Mouse (Mus musculus): Measurements from ENCODE around the gene Necab3.
A peak's percentile ranks its signal among the peaks of the same experiment; 100 is the strongest.

The Necab3 gene

DNA sequence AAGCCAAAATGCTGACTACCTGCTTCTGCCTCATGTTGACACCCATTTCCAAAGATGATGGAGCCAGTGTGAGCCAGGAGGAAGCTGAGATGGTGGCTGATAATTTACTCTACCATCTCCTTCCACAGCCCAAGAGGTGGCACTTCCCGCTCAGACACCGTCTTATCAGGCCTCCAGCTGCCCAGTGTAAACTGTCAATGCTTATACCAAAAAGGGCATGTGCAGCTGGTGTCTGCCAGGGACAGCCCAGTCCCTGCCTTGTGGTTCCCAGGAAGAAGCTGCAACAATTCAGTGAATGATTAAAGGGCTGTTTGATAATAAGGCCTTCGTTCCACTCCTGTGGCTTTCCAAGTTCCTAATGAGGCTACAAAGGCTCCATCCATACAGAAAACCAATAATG lies 20.0 kb downstream of the Necab3 start:
- no peak for DNase-seq

DNA sequence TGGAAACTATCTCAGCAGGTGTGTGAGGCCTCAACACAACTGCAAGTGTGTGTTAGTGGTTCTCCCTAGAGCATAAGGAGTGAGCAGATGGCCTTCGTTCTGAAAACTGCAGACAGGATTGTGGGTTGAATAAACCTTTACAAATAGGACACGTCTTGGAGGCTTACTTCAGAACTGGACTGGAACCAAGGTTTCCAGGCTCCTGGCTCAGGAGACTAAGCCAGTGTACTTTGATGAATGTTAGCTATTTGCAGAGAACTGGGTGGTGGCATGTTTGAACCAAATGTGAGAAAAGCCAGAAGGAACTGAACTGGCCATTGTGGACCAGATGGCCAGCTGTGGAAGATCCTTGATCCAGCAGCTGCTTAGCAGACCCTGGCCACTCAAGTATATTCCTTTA lies 20.4 kb downstream of the Necab3 start:
- DNase-seq, result no peak

DNA sequence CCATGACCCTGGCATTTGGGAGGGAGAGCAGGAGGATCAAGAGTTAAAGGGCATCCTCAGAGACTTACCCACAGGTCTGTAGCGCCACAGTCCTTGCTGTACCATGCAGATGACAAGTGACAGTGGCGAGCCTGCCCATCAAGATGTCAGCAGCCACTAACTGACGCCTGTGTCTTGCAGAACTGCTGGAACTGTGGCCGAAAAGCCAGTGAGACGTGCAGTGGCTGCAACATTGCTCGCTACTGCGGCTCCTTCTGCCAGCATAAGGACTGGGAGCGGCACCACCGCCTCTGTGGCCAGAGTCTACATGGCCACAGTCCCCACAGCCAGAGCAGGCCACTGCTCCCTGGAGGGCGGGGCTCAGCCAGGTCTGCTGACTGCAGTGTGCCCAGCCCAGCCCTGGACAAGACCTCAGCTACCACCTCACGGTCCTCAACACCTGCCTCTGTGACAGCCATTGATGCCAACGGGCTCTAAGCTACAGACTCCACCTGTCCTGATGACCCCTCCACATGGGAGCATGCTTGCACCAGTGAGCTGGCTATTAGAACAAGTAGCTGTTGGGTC lies 23.9 kb downstream of the Necab3 start:
- no peak for DNase-seq

DNA sequence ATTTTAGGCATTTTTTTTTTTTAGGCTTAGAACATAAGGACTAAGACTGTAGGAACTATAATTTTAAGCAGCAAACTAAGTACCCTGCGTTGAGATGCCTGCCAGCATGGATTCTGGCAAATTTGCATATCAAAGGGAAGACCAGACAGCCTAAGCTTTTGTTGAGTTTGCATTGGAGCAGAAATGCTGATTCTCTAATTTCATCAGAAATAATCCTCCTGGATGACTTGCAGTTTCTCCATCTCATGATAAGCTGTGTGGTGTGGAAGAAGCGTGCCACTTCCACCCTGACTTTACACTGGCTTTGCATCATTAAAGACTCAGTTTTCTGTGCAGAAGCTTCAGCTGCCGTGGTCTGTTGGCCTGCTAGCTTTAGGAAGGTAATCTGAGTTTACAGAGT lies 25.8 kb downstream of the Necab3 start:
- no peak for DNase-seq

DNA sequence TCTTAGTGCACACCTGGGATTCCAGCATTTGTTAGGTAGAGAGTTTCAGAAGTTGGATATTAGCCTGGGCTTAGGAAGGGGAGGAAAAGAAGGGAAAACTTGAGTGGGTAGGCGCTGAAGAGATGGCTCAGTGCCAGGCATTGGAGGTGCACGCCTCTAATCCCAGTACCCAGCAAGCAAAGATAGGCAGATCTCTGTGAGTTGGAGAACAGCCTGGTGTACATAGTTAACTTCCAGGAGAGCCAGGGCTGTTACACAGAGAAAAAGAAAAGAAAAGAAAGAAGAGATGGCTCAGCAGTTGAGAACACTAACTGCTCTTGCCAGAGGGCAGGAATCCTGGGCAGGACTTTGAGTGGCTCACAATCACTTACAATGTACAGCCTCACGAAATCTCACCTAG lies 32.2 kb downstream of the Necab3 start:
- DNase-seq, result no peak

DNA sequence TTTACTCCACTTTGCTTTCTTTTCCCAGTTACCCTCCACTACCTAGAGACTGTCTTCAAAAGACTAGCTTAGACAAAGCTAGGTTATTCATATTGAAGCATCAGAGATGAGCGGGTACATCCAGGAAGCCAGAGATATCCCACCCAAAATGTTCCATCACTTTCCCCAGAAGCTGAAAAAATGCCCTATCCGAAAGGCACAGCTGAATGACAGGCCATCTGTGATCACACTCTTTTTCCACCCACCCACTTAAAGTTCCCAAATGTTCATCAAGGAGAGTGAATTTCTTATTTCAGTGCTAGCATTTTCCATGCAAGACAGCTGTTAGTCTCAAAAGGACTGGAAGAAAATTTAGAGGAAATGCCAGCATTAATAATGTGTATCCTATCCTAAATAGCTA lies 33.4 kb downstream of the Necab3 start:
- no peak for DNase-seq

DNA sequence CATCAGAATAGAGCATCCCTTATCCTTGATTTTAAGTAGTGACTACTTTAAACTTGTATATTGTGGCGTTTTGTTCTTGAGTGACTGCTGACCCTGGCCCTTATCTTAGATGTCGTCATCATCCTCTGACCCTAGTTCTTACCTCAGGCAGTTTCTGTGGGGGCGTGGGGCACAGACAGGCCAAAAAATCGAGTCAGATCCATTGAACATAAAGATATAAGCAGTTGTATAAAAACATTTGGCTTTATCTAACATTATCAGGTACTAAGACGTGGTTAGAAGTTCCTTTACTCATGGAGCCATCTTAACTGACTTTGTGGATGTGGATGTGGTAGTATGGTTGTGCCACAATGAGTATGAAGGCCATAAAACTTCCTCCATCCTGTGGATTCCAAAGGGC lies 36.4 kb downstream of the Necab3 start:
- DNase-seq, result no peak

DNA sequence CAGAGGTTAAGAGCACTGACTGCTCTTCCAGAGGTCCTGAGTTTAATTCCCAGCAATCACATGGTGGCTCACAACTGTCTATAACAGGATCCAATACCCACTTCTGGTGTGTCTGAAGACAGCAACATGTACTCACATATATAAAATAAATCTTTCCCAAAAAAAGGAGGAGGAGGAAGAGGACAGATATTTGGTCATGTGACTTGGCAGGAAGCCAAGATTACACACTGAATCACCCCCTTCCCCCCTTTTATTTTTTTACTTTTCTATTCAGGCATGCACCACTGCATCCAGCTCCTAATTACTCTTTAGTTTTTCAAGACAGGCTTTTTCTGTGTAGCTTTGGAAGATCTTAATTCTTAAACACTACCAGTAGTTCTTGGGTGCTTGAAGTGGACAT lies 37.2 kb downstream of the Necab3 start:
- DNase-seq, result no peak

DNA sequence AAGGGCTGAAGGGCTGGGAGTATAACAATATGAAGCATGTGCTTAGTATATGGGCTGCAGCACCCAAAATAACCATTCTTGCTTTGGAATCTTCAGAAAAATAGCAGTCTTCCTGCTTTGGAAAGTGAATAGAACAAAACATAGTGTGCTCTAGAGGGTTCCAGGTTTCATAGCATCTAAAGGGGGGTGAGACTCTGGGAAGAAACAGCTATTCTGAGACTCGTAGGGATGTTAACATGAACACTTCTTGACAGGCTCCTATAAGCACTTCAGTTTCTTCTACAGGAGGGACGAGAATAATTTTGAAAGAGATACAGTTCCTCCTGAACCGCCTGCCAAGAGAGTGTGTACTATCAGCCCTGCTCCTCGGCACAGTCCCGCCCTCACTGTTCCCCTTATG lies 41.3 kb downstream of the Necab3 start:
- DNase-seq, result no peak

DNA sequence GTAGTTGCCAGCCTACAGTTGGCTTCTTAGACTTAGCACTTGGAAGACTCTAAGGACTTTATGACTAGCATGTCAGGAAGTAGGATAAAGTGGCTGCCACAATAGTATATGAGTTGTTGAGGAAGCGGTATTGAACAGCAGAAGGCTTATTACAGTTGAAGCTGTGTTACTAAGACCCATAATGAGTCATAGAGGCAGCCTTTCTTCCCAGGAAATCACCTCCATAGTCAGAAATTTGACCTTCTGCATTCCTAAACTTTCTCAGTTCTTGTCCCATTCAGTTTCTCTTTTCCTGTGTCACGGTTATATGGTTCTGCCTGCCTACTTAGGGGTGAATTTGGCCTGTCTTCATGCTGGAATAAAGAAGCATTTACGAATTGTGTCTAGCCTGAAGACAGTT lies 41.7 kb downstream of the Necab3 start:
- DNase-seq, result no peak

DNA sequence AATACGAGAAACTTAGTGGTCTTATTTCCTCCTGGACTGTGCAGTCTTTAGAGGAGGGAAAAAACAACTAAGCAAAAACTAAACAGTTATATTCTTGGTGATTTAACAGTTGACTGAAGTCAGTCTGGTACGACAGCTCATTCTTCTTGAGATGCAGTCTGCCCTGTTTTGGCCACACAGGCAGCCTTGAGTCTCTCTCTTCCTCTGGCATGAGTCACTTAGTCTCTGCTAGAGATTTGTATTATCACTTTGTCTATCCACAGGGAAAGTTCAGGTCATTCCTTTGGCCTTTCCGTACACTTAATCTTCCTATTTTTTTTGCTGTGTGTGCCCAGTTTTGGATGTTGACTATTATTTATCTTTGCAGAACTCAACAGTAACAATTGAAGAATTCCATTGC lies 48.5 kb downstream of the Necab3 start:
- no peak for DNase-seq

DNA sequence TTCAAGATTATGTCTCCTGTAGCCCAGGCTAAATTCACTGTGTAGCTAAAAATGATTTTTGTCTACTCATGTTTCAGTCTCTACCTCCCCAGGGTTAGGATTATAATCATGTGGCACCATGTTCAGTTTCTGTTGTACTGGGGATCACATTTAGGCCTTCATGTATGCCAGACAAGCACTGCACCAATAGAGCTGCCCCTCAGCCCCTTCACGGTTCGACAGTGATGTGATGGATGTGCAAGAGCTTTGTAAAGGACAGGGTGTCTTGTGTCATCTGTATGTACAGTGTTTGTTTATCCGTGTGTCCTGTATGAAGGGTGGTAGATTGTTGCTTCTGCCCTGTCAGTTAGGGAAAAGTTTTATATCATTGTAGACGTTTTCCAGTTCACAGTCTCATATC lies 50.2 kb downstream of the Necab3 start:
- no peak for DNase-seq

DNA sequence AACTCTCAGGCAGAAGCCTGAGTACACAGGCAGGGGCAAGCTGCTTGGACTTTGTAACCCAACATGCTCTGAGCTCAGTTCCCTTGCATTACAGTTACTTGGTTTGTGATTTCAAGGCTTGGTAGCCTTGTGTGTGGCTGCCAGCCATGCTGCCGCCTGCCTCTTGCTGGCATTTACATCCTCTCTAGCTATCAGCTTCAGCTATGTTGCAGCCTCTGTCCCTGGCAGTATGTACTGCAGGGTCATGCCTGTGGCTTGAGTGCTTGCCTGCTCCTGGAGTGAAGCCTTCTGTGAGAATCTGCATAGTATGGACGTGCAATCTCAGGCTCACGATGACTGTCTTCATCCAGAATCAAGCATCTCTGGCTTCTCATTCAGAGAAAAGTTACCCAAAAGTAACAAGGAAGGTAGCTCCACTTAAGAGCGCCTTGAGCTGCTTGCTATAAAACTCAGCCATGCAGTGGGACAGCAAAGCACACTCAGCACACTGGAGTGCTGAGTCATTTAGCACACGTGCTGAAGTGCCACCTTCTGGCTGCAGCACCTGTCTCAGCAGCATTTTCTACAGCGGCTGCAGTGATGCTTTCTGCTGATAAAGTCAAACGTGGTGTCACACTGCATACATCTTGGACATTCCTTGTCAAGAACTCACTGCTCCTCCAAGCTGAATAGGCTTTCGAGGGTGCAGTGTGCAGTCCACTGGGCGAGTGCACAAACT lies 51.0 kb downstream of the Necab3 start:
- peak; percentile 8 for DNase-seq

DNA sequence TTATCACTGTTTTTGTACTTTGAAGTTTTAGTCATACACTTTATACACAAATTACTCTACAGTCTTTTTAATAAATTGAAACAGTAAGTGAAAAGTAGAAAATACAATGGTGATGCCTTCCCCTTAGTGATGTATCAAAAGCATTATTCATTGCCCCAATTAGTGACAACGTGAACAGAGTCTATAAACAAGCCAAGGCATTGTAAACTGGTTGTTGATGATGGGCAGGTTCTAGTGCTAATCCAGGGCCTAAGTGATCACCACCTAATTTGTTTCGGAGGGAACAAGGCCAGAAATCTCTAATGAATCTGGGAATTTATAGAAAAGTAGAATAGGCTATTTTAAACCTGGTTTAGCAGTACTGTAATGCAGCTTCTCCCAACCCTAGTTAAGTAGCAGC lies 51.6 kb downstream of the Necab3 start:
- no peak for DNase-seq

DNA sequence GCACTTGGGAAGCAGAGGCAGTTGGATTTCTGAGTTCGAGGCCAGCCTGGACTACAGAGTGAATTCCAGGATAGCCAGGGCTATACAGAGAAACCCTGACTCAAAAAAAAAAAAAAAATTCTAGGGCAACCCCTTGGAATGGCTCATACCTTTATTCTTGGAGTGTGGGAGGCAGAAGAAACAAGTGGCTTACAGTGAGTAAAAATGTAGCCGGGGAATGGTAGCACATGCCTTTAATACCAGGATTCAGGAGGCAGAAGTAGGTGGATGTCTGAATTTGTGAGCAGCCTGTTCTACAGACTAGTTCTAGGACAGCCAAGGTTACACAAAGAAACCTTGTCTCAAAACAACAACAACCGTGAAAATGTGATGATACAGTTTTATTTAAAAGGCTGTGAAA lies 57.9 kb downstream of the Necab3 start:
- no peak for DNase-seq

DNA sequence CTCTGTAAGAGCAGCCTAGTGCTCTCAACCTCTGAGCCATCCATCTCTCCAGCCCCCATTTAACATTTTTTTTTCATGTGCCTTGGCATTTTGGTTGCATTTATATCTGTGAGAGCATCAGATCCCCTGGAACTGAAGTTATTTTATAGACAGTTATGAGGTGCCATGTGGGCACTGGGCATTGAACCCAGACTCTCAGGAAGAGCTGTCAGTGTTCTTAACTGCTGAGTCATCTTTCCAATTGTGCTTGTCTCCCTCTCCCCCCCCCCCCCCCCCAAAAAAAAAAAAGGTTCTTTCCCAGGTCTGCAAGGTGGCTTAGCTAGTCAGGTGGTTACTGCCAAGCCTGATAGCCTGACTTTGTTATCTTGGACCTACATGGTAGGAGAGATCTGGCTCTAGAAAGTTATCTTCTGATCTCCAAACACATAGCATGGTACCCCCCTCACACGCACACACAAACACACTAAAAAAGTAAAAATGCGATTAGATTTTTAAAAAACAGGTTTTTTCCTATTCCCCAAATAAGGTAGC lies 58.9 kb downstream of the Necab3 start:
- no peak for DNase-seq

DNA sequence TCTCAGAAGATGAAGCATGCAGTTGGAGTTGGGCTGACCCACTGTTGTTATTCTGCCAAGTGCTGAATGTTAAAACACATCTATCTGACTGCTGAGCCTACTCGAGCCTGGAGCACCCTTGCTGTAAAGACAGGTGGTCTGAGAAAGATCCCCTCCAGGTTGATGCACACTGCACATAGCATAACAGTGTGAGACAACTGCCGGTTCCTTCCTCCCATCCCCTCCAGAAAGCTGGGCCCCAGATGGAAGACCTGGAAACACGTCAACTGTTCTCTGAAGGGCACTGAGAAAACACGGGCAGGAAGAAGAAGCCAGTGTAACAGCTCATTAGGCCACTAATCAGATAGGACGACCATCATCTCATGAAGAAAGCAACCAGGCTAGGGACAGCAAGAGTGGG lies 60.1 kb downstream of the Necab3 start:
- DNase-seq, result no peak

DNA sequence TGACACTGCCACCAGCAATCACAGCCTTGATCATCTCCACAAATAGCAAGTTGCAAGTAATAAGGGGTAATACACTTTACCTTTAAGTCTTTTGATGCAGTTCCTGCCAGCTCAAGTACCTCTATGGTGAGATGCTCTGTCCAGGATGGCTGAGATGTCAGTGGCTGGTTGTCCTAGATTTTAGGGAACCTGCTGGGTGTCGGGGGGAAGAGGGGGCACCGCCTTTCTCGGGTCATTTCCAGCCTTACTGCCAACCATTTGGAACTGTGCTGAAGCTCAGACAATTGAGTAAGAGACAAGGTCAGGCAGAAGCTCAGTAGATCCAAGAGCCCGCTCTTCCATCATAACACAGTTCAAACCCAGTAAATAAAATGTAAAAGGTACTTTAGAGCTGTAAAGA lies 63.7 kb downstream of the Necab3 start:
- no peak for DNase-seq
